Mouse (Mus musculus) embryo, embryonic 11.5 days (tissue): ENCODE measurements at regions not wholly inside any gene's neighbourhood (a gene's known extent, or its start where the extent isn't known, plus 50 kb on each side); places are given as distances from the start of the nearest gene placed in this dataset.

Experiments
- DNase-seq: peaks from one replicate; pipeline ENCODE4 v3.0.0-alpha.2; 2012; ENCODE audit warnings: low read depth, low spot score

- DNase-seq: no peak
Measured at GRCm38 (mm10) chr4:47724331-47725004, 250.0 kb downstream of the Sec61b start.

GRCm38 (mm10) chr4:47725005-47725340 is 250.5 kb downstream of the Sec61b start:
- DNase-seq: no peak

- no peak for DNase-seq
Measured at GRCm38 (mm10) chr4:47746498-47747190, 272.2 kb downstream of the Sec61b start.

- no peak for DNase-seq
Measured at GRCm38 (mm10) chr4:47772230-47772920, 272.6 kb upstream of the Nr4a3 start.

GRCm38 (mm10) chr4:47774664-47775063 is 270.3 kb upstream of the Nr4a3 start:
- DNase-seq: no peak

GRCm38 (mm10) chr4:47781039-47781438 is 263.9 kb upstream of the Nr4a3 start:
- DNase-seq: no peak

- DNase-seq: no peak
Measured at GRCm38 (mm10) chr4:47796977-47797376, 248.0 kb upstream of the Nr4a3 start.

- DNase-seq: no peak
Measured at GRCm38 (mm10) chr4:47799165-47799564, 245.8 kb upstream of the Nr4a3 start.

GRCm38 (mm10) chr4:47803111-47803510 is 241.8 kb upstream of the Nr4a3 start:
- DNase-seq: no peak

GRCm38 (mm10) chr4:47807877-47808276 is 237.1 kb upstream of the Nr4a3 start:
- DNase-seq: no peak

GRCm38 (mm10) chr4:47814030-47814429 is 230.9 kb upstream of the Nr4a3 start:
- no peak for DNase-seq

GRCm38 (mm10) chr4:47818371-47819159 is 226.4 kb upstream of the Nr4a3 start:
- no peak for DNase-seq

- no peak for DNase-seq
Measured at GRCm38 (mm10) chr4:47820562-47820961, 224.4 kb upstream of the Nr4a3 start.

GRCm38 (mm10) chr4:47823299-47823698 is 221.7 kb upstream of the Nr4a3 start:
- no peak for DNase-seq

GRCm38 (mm10) chr4:47824083-47824482 is 220.9 kb upstream of the Nr4a3 start:
- DNase-seq: no peak

- DNase-seq: no peak
Measured at GRCm38 (mm10) chr4:47832905-47833304, 212.0 kb upstream of the Nr4a3 start.

GRCm38 (mm10) chr4:47838411-47838810 is 206.5 kb upstream of the Nr4a3 start:
- no peak for DNase-seq

GRCm38 (mm10) chr4:47842128-47842656 is 202.8 kb upstream of the Nr4a3 start:
- no peak for DNase-seq

- DNase-seq: peak; percentile 24
Measured at GRCm38 (mm10) chr4:47845239-47845638, 199.7 kb upstream of the Nr4a3 start.

- DNase-seq: no peak
Measured at GRCm38 (mm10) chr4:47846389-47847318, 198.3 kb upstream of the Nr4a3 start.

- DNase-seq: no peak
Measured at GRCm38 (mm10) chr4:47861151-47861550, 183.8 kb upstream of the Nr4a3 start.
